Mouse (Mus musculus) G1E (cell line): ENCODE measurements around the gene Fubp1.

Experiments
- CTCF ChIP-seq: IDR thresholded peaks from 2 replicates; pipeline ENCODE4 v1.5.1; 2012; ENCODE audit warnings: low read depth, low read length, inconsistent platforms, mixed read lengths
- GATA1 ChIP-seq: IDR thresholded peaks from 2 replicates; pipeline ENCODE4 v1.6.1; 2012; ENCODE audit warnings: borderline replicate concordance, low read length, inconsistent platforms, mixed read lengths

DNA sequence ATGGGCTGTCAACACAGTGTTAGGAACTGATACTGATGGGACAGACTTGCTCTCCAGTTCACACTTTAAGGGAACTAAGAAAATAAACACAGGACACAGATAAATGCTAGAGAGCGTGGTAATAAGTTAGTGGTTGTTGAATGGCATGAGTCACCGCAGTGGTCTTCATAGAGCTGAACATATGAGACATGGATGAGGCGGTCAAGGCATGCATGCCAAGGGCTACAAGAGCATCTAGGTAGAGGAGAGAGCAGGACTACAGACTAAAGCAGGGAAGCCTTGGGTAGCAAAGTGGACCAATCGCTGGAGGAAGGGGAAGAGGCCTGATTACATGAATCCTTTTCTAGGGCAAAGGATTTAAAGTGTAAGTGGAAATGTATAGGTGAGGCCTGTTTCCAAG, 3.1 kb upstream of the Fubp1 start:
- TF ChIP-seq CTCF (no peak), GATA1 (no peak)
